In genomic region chr11:115811381-115812093, GRCm38 (mm10) we compare ENCODE assay signal across 9 mouse cellular contexts. TPM values are rescaled to one million over a fixed set of nuclear protein-coding genes. Genes with fewer than 3 reads are reported as not detected.
DNase-seq lines count a peak whose midpoint lies in the region; ATAC-seq and TF ChIP-seq lines count a peak whose summit lies in the region.
"Had no signal": no experiment of that assay in that cellular context is flagged by ENCODE, and none has a peak within 500 bp of the region (broad histone marks: within the 10 kb centered on the region; RNA-seq: fewer than 3 reads in every experiment).

No protein-coding gene starts in this region.

- peaks cover 5% of the 10 kb centered on the region; the same call in 1 of the 2 replicates for H3K36me3 ChIP-seq in kidney, postnatal 0 days (ENCODE audit: insufficient read depth, low read length)
- H3K36me3 ChIP-seq in forebrain, embryonic 11.5 days (ENCODE audit: control insufficient read depth, insufficient read depth, low read length): no peaks in the 10 kb centered on the region; the same call in 1 of the 2 replicates
- peaks cover 4% of the 10 kb centered on the region; the same call in 1 of the 2 replicates for H3K36me3 ChIP-seq in intestine, embryonic 16.5 days (ENCODE audit: control insufficient read depth, insufficient read depth, low read length)
- H3K36me3 ChIP-seq in neural tube, embryonic 12.5 days: peaks cover 26% of the 10 kb centered on the region

- H3K4me3 ChIP-seq in kidney, postnatal 0 days (replicated peaks; ENCODE audit: low read depth, low read length): peak overlapping the region; percentile 79
- H3K4me3 ChIP-seq in forebrain, embryonic 11.5 days (ENCODE audit: low read depth, low read length): peak overlapping the region; percentile 91
- peak overlapping the region; percentile 97 for H3K4me3 ChIP-seq in intestine, embryonic 16.5 days (ENCODE audit: low read length)
- H3K4me3 ChIP-seq in neural tube, embryonic 12.5 days: peak overlapping the region; percentile 94

- 0 out of 2 replicates have a peak overlapping the region, but pooled peaks have one; percentile 79 for H3K27ac ChIP-seq in kidney, postnatal 0 days
- H3K27ac ChIP-seq in forebrain, embryonic 11.5 days (ENCODE audit: low read depth, low read length): no peak overlapping the region
- no peak overlapping the region for H3K27ac ChIP-seq in intestine, embryonic 16.5 days (ENCODE audit: low read length)
- H3K27ac ChIP-seq in neural tube, embryonic 12.5 days: no peak overlapping the region

- H3K4me2 ChIP-seq in kidney, postnatal 0 days (ENCODE audit: low read length): peak overlapping the region; percentile 93
- peak overlapping the region; percentile 84 for H3K4me2 ChIP-seq in forebrain, embryonic 11.5 days (ENCODE audit: low read depth, low read length, severe bottlenecking)
- H3K4me2 ChIP-seq in intestine, embryonic 16.5 days (ENCODE audit: low read depth, low read length): peak overlapping the region; percentile 90
- peak overlapping the region; percentile 94 for H3K4me2 ChIP-seq in neural tube, embryonic 12.5 days (replicated peaks)

- peaks cover 48% of the 10 kb centered on the region for H3K4me1 ChIP-seq in kidney, postnatal 0 days (replicated peaks; ENCODE audit: insufficient read depth, low read length)
- peaks cover 33% of the 10 kb centered on the region for H3K4me1 ChIP-seq in forebrain, embryonic 11.5 days (replicated peaks; ENCODE audit: control insufficient read depth, insufficient read depth, low read length)
- H3K4me1 ChIP-seq in intestine, embryonic 16.5 days (ENCODE audit: control insufficient read depth, insufficient read depth, low read length): peaks cover 61% of the 10 kb centered on the region
- peaks cover 76% of the 10 kb centered on the region for H3K4me1 ChIP-seq in neural tube, embryonic 12.5 days

- no peak for ATAC-seq in kidney, postnatal 0 days (replicated peaks; ENCODE audit: low FRiP score, low read depth)
- ATAC-seq in forebrain, embryonic 11.5 days (replicated peaks; ENCODE audit: low FRiP score): no peak
- ATAC-seq in intestine, embryonic 16.5 days: no peak
- ATAC-seq in neural tube, embryonic 12.5 days (ENCODE audit: low FRiP score, low read depth): no peak
- ATAC-seq: Patski had no signal

- no peak for DNase-seq in kidney, postnatal 0 days (ENCODE audit: low spot score)
- DNase-seq in kidney, postnatal 25 days: no peak
- no peak for DNase-seq in forebrain, embryonic 11.5 days (ENCODE audit: low spot score)
- DNase-seq in cerebellum, adult 9-11 months: no peak
- DNase-seq in testis, postnatal 10 days (ENCODE audit: low spot score): no peak
- DNase-seq in yolk sac, embryonic 10.5 days (ENCODE audit: low spot score): no peak

- WGBS in kidney, postnatal 0 days: 65% methylated on average over 20 of the region's 20 CpGs
- whole genome bisulfite sequencing in forebrain, embryonic 11.5 days: 90% methylated on average over 20 of the region's 20 CpGs
- 72% methylated on average over 20 of the region's 20 CpGs for WGBS in intestine, embryonic 16.5 days
- WGBS in neural tube, embryonic 12.5 days: 80% methylated on average over 20 of the region's 20 CpGs

- H3K9ac ChIP-seq in kidney, postnatal 0 days (ENCODE audit: low read depth, low read length): peak overlapping the region; percentile 74; the same call in 1 of the 2 replicates
- H3K9ac ChIP-seq in forebrain, embryonic 11.5 days (ENCODE audit: low read length): peak overlapping the region; percentile 87
- H3K9ac ChIP-seq in intestine, embryonic 16.5 days (ENCODE audit: low read depth, low read length): peak overlapping the region; percentile 95
- H3K9ac ChIP-seq in neural tube, embryonic 12.5 days: peak overlapping the region; percentile 83

- no peak for TF ChIP-seq CTCF in kidney, postnatal 0 days (IDR thresholded peaks at IDR 0.05; ENCODE audit: low read depth)

- no peaks in the 10 kb centered on the region for H3K27me3 ChIP-seq in kidney, postnatal 0 days (ENCODE audit: insufficient read depth, low read length)
- H3K27me3 ChIP-seq in forebrain, embryonic 11.5 days (ENCODE audit: control insufficient read depth, insufficient read depth, low read length): no peaks in the 10 kb centered on the region
- H3K27me3 ChIP-seq in intestine, embryonic 16.5 days (replicated peaks; ENCODE audit: control insufficient read depth, insufficient read depth, low read length): no peaks in the 10 kb centered on the region
- H3K27me3 ChIP-seq in neural tube, embryonic 12.5 days (replicated peaks): no peaks in the 10 kb centered on the region
- H3K27me3 ChIP-seq: Patski had no signal

- no peaks in the 10 kb centered on the region for H3K9me3 ChIP-seq in kidney, postnatal 0 days (replicated peaks; ENCODE audit: low read length)
- no peaks in the 10 kb centered on the region for H3K9me3 ChIP-seq in forebrain, embryonic 11.5 days (ENCODE audit: control insufficient read depth, low read length)
- H3K9me3 ChIP-seq in intestine, embryonic 16.5 days (ENCODE audit: control insufficient read depth, low read length): no peaks in the 10 kb centered on the region
- no peaks in the 10 kb centered on the region for H3K9me3 ChIP-seq in neural tube, embryonic 12.5 days

RNA-seq across cellular contexts. Expression of gene Caskin2, which starts 1.9 kb away (rescaled TPM):
- 14.2 and 14.4 TPM in 2 replicates for polyA plus RNA-seq in kidney, postnatal 0 days (2015; fragmentation: Nextera tagmentation; extraction: Ambion mirVana)
- polyA plus RNA-seq in forebrain, embryonic 11.5 days (2014; fragmentation: Nextera tagmentation; extraction: Ambion mirVana): 20.4 and 21.2 TPM in 2 replicates
- 11.2 and 11.7 TPM in 2 replicates for polyA plus RNA-seq in intestine, embryonic 16.5 days (2015; fragmentation: Nextera tagmentation; extraction: Ambion mirVana)
- polyA plus RNA-seq in neural tube, embryonic 12.5 days (2016; fragmentation: Nextera tagmentation; extraction: Ambion mirVana): 14.4 and 16.7 TPM in 2 replicates

RNA-seq across cellular contexts. Expression of gene Tsen54, which starts 3.0 kb away (rescaled TPM):
- polyA plus RNA-seq in kidney, postnatal 0 days (2015; fragmentation: Nextera tagmentation; extraction: Ambion mirVana): 34.7 and 36.2 TPM in 2 replicates
- polyA plus RNA-seq in forebrain, embryonic 11.5 days (2014; fragmentation: Nextera tagmentation; extraction: Ambion mirVana): 29.4 and 33.4 TPM in 2 replicates
- polyA plus RNA-seq in intestine, embryonic 16.5 days (2015; fragmentation: Nextera tagmentation; extraction: Ambion mirVana): 34.2 and 37.7 TPM in 2 replicates
- polyA plus RNA-seq in neural tube, embryonic 12.5 days (2016; fragmentation: Nextera tagmentation; extraction: Ambion mirVana): 26.4 and 30.7 TPM in 2 replicates

RNA-seq across cellular contexts. Expression of gene Llgl2, which starts 12.3 kb away (rescaled TPM):
- 54.5 and 61.2 TPM in 2 replicates for polyA plus RNA-seq in kidney, postnatal 0 days (2015; fragmentation: Nextera tagmentation; extraction: Ambion mirVana)
- 3.9 and 5.5 TPM in 2 replicates for polyA plus RNA-seq in forebrain, embryonic 11.5 days (2014; fragmentation: Nextera tagmentation; extraction: Ambion mirVana)
- 102 and 107 TPM in 2 replicates for polyA plus RNA-seq in intestine, embryonic 16.5 days (2015; fragmentation: Nextera tagmentation; extraction: Ambion mirVana)
- 3.9 and 5.7 TPM in 2 replicates for polyA plus RNA-seq in neural tube, embryonic 12.5 days (2016; fragmentation: Nextera tagmentation; extraction: Ambion mirVana)

RNA-seq across cellular contexts. Expression of gene Tmem94, which starts 46.3 kb away (rescaled TPM):
- polyA plus RNA-seq in kidney, postnatal 0 days (2015; fragmentation: Nextera tagmentation; extraction: Ambion mirVana): 19.6 TPM in 2 replicates
- 25.9 and 28.9 TPM in 2 replicates for polyA plus RNA-seq in forebrain, embryonic 11.5 days (2014; fragmentation: Nextera tagmentation; extraction: Ambion mirVana)
- 19.7 and 21.1 TPM in 2 replicates for polyA plus RNA-seq in intestine, embryonic 16.5 days (2015; fragmentation: Nextera tagmentation; extraction: Ambion mirVana)
- 32.6 and 34.7 TPM in 2 replicates for polyA plus RNA-seq in neural tube, embryonic 12.5 days (2016; fragmentation: Nextera tagmentation; extraction: Ambion mirVana)

RNA-seq across cellular contexts. Expression of gene Myo15b, which starts 46.7 kb away (rescaled TPM):
- 16.5 and 17.6 TPM in 2 replicates for polyA plus RNA-seq in kidney, postnatal 0 days (2015; fragmentation: Nextera tagmentation; extraction: Ambion mirVana)
- 0.16 TPM in 1 of 2 replicates, not detected in the other for polyA plus RNA-seq in forebrain, embryonic 11.5 days (2014; fragmentation: Nextera tagmentation; extraction: Ambion mirVana)
- polyA plus RNA-seq in intestine, embryonic 16.5 days (2015; fragmentation: Nextera tagmentation; extraction: Ambion mirVana): 168 and 230 TPM in 2 replicates
- polyA plus RNA-seq in neural tube, embryonic 12.5 days (2016; fragmentation: Nextera tagmentation; extraction: Ambion mirVana): 0.11 and 0.19 TPM in 2 replicates
